Mouse (Mus musculus) spleen, adult 2 months (tissue): Measurements from ENCODE around the gene Olfr1133. TPM values are rescaled to one million over a fixed set of nuclear protein-coding genes. Genes with fewer than 3 reads are reported as not detected.
"Not testable (repeated sequence)": the region's sequence is repeated elsewhere in the genome, so short reads cannot be mapped to it uniquely, and the experiment has no call there.

Experiments
- DNase-seq, 2 experiments: peaks; one replicate each; pipeline versions ENCODE4 v3.0.0 to v3.0.0-alpha.2; 2012 to 2021; ENCODE audit warnings: low spot score in 2 of 2, low read depth in 1 of 2
- H3K27ac ChIP-seq: fragments of 200-500 bp; 2 replicates; pipeline ENCODE4 v1.5.1; 2012; ENCODE audit warnings: low read length, inconsistent platforms; ENCODE audit not compliant: insufficient read depth
- H3K27me3 ChIP-seq: fragments of 200-500 bp; 2 replicates; pipeline ENCODE4 v1.6.1; 2012; ENCODE audit warnings: mild to moderate bottlenecking, moderate library complexity, low read length, inconsistent platforms; ENCODE audit not compliant: control insufficient read depth, insufficient read depth
- H3K36me3 ChIP-seq: fragments of 200-500 bp; 2 replicates; pipeline ENCODE4 v1.6.1; 2012; ENCODE audit warnings: mild to moderate bottlenecking, low read length, inconsistent platforms; ENCODE audit not compliant: control insufficient read depth, insufficient read depth
- H3K4me1 ChIP-seq: fragments of 200-500 bp; 2 replicates; pipeline ENCODE4 v1.6.1; 2011; ENCODE audit warnings: inconsistent platforms; ENCODE audit not compliant: control insufficient read depth, insufficient read depth, insufficient read length
- H3K4me3 ChIP-seq: fragments of 200-500 bp; 2 replicates; pipeline ENCODE4 v1.5.1; 2011; ENCODE audit warnings: mild to moderate bottlenecking, inconsistent platforms; ENCODE audit not compliant: insufficient read depth, insufficient read length; ENCODE audit errors: extremely low read depth
- CTCF ChIP-seq: fragments of 200-500 bp; IDR thresholded peaks from 2 replicates; pipeline ENCODE4 v1.5.1; 2011; ENCODE audit warnings: mild to moderate bottlenecking, inconsistent platforms; ENCODE audit not compliant: insufficient read depth, insufficient read length, insufficient replicate concordance; ENCODE audit errors: extremely low read depth
- POLR2A ChIP-seq: fragments of 200-500 bp; IDR thresholded peaks from 2 replicates; pipeline ENCODE4 v1.6.1; 2011; ENCODE audit warnings: low read depth, low read length, inconsistent platforms
- WGBS: fragments of 180-500 bp; shearing (Covaris S2); methylation state at CpG from one replicate; pipeline ENCODE4 v1.1.7; 2018; 5-methylcytosine and 5-hydroxymethylcytosine counted together
- polyA plus RNA-seq: library from polyadenylated mRNA; depleted of rRNA; stranded (reverse); fragments of >200 nt; gene quantifications from 2 replicates; pipeline ENCODE4 v1.2.3, GENCODE M21; 2012; rRNA removed

Olfr1133 gene
- not detected in 2 replicates for polyA plus RNA-seq

DNA sequence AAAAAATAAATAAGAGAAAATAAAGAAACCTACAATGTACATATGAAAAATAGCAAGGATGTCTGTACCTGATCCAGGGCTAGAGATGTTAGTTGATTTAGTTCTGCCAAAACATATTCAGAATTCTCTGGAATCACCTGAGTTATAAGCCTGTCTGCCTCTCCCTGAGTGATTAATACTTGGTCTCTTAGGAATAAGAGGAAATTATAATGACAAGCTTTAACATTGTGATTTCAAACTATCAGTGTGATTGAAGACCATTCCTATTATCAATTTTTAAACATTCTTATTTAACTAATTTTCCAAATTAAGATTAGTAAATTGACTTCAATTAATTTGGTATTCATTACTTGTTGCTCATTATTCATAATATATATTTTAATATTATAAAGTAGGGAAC is at the start of gene Olfr1133:
Gene Olfr1133, minus strand, starts transcription at position 101 of the 400 bp plus-strand sequence.
- no peaks in the 10 kb centered on the region for H3K36me3 ChIP-seq
- no peak within 1 kb of the TSS for H3K27ac ChIP-seq
- TF ChIP-seq CTCF = no peak
- TF ChIP-seq POLR2A = no peak
- H3K4me3 ChIP-seq = no peak within 1 kb of the TSS; the same call in 1 of the 2 replicates
- DNase-seq = no peak
- H3K27me3 ChIP-seq = no peaks in the 10 kb centered on the region
- no peaks in the 10 kb centered on the region for H3K4me1 ChIP-seq

DNA sequence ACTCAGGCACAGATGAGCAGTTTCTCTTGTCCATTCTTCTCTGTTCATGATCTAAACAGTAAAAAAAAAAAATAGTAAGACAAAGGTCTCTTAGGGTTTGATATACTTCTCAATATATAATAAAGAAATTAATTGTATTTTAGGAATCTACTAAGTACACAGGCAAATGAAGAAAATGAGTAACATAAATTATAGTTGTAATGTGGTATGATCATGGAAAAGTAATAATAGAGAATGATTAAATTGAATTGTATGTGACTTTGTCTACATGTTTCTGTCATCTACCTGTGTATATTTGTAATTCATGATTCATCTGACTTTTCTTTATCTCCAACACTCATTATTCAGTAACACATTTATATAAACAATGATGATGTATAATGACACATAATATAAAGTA is 46.7 kb upstream of the Olfr1133 start, which contains the start of gene Olfr1136:
Gene Olfr1136, minus strand, starts transcription at position 101 of the 400 bp plus-strand sequence.
- no peak within 1 kb of the TSS for H3K27ac ChIP-seq
- no peak within 1 kb of the TSS for H3K4me3 ChIP-seq
- no peaks in the 10 kb centered on the region for H3K27me3 ChIP-seq
- no peak for DNase-seq
- no peaks in the 10 kb centered on the region for H3K4me1 ChIP-seq
- TF ChIP-seq CTCF (no peak), POLR2A (no peak)
- H3K36me3 ChIP-seq = no peaks in the 10 kb centered on the region

DNA sequence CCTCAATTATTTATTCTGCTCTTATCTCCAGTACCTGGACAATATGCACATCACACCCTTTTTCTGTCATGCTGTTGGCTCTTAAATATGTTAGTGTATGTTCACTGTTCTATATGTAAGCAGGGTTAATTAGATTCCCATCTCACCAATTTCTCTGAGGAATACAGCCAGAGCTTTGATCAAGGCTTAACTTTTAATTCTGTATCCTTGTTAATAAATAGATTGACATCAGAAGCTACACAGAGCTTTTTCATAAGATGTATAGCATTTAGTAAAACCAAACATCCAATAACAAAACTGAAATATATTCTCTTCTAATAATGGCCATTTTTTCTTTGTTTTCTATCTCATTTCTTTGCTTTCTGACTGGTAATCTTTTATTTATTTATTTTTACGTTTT is 26.4 kb upstream of the Olfr1133 start, which contains the start of gene Olfr1135:
Gene Olfr1135, minus strand, starts transcription at position 101 of the 400 bp plus-strand sequence.
- no peak for DNase-seq
- 12% methylated on average over 1 of the region's 1 CpGs for WGBS
- Histone ChIP-seq H3K27ac (no peak within 1 kb of the TSS), H3K36me3 (no peaks in the 10 kb centered on the region), H3K4me3 (no peak within 1 kb of the TSS), H3K27me3 (no peaks in the 10 kb centered on the region), H3K4me1 (no peaks in the 10 kb centered on the region)
- TF ChIP-seq POLR2A (no peak), CTCF (no peak)

DNA sequence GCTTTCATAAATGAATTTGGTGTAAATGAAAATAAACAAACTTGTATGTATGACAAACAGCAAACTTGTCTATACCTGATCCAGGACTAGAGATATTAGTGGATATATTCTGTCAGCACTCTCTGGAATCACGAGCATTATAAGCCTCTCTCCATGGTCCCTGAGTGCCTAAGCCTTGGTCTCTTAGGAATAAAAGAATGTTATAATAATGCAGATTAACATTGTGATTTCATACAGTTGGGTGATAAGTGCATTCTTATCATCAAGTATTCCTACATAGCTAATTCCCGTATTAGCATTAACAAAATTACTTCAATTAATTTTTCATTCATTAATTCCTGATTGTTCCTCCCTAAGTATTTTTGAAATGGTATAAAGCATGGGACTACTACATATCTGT is 11.2 kb upstream of the Olfr1133 start, which contains the start of gene Olfr1134:
Gene Olfr1134, minus strand, starts transcription at position 101 of the 400 bp plus-strand sequence.
- H3K4me1 ChIP-seq = no peaks in the 10 kb centered on the region
- H3K27me3 ChIP-seq = no peaks in the 10 kb centered on the region
- no peak within 1 kb of the TSS for H3K4me3 ChIP-seq
- 83% methylated on average over 2 of the region's 2 CpGs for WGBS
- no peak for TF ChIP-seq CTCF
- no peak for TF ChIP-seq POLR2A
- H3K27ac ChIP-seq = no peak within 1 kb of the TSS
- no peaks in the 10 kb centered on the region for H3K36me3 ChIP-seq
- no peak for DNase-seq

DNA sequence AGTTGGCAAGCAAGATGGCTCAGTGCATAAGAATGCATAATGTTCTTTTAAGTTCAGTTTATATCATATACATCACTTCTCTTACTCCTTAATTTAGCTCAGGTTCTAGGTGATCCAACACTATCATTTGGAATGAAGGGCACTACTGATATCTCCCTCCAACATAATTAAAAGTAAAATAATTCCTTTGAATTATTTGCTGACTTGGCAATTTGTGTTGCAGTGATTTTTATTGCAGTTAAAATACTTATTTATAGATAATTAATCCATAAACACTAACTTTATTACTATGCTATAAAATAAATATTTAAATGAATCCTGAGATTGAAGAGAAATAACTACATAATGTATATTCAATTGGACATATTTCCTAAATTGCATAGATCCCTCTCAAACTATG is 4.7 kb downstream of the Olfr1133 start:
- no peaks in the 10 kb centered on the region for H3K27me3 ChIP-seq
- H3K4me1 ChIP-seq = no peaks in the 10 kb centered on the region

DNA sequence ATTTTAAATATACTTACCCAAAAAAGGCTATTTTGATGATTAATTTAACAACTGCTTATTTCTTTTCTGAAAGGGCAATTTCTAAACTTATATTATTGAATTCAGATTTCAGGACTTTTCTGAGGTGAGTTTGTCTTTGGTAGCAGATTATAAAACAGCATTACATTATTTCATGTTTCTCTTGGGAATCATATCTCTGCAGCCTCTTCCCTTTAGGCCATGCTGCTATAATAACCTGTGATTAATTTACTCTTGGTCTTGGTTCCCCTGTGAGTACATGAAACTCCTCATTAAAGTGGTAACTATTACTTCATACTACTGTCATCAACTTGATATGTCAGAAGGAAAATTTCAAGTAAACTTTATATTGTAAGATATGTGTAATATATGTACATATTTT is 9.7 kb downstream of the Olfr1133 start, which contains the start of gene Olfr1132:
Gene Olfr1132, minus strand, starts transcription at position 101 of the 400 bp plus-strand sequence.
- no peaks in the 10 kb centered on the region for H3K27me3 ChIP-seq
- H3K27ac ChIP-seq = no peak within 1 kb of the TSS
- TF ChIP-seq CTCF = no peak
- no peak for TF ChIP-seq POLR2A
- H3K4me1 ChIP-seq = no peaks in the 10 kb centered on the region
- H3K4me3 ChIP-seq = no peak within 1 kb of the TSS
- H3K36me3 ChIP-seq = no peaks in the 10 kb centered on the region
- DNase-seq = no peak

More for the DNA sequence above, 4.7 kb downstream of the Olfr1133 start:
- H3K36me3 ChIP-seq = no peaks in the 10 kb centered on the region
- H3K27ac ChIP-seq = no peak overlapping the region
- H3K4me3 ChIP-seq = no peak overlapping the region
- TF ChIP-seq POLR2A (no peak), CTCF (no peak)
- no peak for DNase-seq

DNA sequence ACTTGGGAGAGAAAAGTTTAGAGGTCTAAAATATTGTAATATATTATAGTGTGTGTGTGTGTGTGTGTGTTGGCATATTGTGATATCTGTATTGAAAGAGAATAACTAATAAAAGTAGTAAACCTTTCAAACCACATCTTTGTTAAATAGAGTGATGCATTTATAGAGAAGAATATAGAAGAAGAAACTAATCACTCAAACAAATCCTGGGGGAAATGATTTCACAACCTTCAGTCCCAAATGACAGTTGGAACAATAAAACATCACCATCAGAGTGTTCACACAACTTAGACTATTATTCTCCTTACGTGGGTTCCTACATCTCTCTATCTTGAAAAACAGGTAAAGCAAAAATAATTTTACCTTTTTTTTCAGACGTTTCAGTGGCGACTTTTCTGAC is 20.4 kb downstream of the Olfr1133 start, which contains the start of gene Olfr1131:
Gene Olfr1131, plus strand, starts transcription at position 301 of the 400 bp plus-strand sequence.
- no peaks in the 10 kb centered on the region for H3K36me3 ChIP-seq
- WGBS = 66% methylated on average over 3 of the region's 3 CpGs
- no peak within 1 kb of the TSS for H3K4me3 ChIP-seq
- H3K27me3 ChIP-seq = no peaks in the 10 kb centered on the region
- TF ChIP-seq POLR2A (no peak), CTCF (no peak)
- no peak for DNase-seq
- H3K27ac ChIP-seq = no peak within 1 kb of the TSS
- no peaks in the 10 kb centered on the region for H3K4me1 ChIP-seq

DNA sequence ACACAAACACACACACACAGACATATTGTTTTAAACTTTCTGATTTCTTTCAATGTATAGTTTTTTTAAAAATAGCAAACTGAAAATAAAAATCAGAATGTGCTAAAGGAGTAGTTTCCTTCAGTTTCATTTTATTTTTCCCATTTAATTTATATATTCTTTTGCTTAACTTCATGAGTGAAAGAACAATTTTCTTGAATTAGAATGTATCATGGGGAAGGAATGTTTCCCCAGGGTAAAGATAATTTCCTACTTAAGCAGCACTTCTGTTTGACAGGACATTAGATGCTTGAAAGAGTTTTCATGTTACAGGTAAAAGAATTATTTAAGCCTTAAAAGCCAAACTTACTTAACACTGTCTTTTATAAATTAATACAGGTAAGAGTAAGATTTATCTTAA is 41.3 kb downstream of the Olfr1133 start, which contains the start of gene Olfr1130:
Gene Olfr1130, plus strand, starts transcription at position 301 of the 400 bp plus-strand sequence.
- H3K36me3 ChIP-seq, H3K27ac ChIP-seq, H3K4me3 ChIP-seq, DNase-seq, H3K4me1 ChIP-seq, H3K27me3 ChIP-seq: not testable (repeated sequence)
